Mouse (Mus musculus): Measurements from ENCODE around the gene Gnb1. TPM values are rescaled to one million over a fixed set of nuclear protein-coding genes. Genes with fewer than 3 reads are reported as not detected.

The Gnb1 gene
- polyA plus RNA-seq, 1 experiment from 2014 or later: 300 TPM

DNA sequence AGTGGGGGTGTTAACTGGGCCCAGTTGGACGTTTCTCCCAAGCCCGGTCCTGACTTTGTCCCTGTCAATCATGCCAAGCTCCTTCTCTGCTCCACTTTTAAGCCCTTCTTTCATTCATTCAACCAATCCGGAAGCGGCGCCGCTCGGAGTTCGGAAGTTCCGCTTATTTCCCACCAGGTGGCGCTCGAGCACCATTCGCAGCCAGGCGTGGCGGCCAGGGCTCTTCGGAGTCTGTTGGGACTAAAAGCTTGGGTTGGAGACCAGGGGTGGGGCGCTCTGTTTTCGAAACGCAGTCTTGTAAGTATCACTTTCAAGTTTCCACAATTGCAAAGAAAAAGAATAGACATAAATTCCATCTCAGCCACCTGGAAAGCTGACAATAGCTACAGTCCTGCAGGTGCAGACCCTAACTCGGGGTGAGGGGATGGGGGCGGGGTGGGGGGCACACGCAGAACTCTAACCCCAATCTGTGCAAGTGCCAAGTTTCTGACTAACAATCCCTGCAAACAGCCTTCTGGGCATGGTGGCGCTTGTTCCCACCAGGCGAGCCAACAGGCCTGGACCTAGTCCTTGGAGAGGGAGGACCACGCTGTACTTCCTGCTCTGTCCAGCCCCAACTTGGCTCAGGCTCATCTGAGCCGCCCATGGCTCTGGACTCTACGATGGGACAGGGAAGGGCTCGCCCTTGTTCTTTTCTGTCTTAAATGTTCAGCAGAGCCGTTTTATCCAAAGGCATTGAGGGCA is 9.6 kb upstream of the Gnb1 start:
- WGBS: 18% methylated on average over 28 of the region's 28 CpGs
- Histone ChIP-seq H3K9me3 (ENCODE audit: control insufficient read depth, low read length) (no peaks in the 10 kb centered on the region), H3K9ac (ENCODE audit: low read depth, low read length) (peak overlapping the region; percentile 53), H3K4me1 (ENCODE audit: control insufficient read depth, insufficient read depth, low read length) (peaks cover 18% of the 10 kb centered on the region), H3K4me3 (ENCODE audit: low read length) (peak overlapping the region; percentile 35), H3K27ac (ENCODE audit: low read length) (peak overlapping the region; percentile 36), H3K4me2 (ENCODE audit: low read depth, low read length) (peak overlapping the region; percentile 54), H3K27me3 (replicated peaks; ENCODE audit: control insufficient read depth, insufficient read depth, low read length) (no peaks in the 10 kb centered on the region), H3K36me3 (ENCODE audit: control insufficient read depth, insufficient read depth, low read length) (no peaks in the 10 kb centered on the region)
- ATAC-seq: peak; percentile 79

DNA sequence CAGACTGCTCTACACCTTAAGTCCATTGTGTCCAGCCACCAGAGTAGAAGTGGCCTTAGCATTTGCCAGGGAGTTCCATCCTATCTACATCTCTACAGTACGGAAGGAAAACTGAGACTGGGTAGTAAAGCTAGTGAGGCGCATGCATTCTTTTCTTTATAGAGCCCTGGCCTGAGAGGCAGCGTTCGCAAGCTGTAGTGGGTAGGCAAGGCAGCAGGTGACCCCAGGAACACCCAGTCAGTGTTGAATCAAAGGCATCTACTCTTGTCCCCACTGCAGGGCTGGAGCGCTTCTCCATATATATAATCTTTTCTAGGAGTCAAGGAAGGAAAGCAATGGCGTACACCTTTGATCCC is 9.1 kb upstream of the Gnb1 start:
- Histone ChIP-seq H3K27ac (ENCODE audit: low read length) (peak overlapping the region; percentile 36), H3K4me1 (ENCODE audit: control insufficient read depth, insufficient read depth, low read length) (peaks cover 22% of the 10 kb centered on the region), H3K4me3 (ENCODE audit: low read length) (peak overlapping the region; percentile 35; the same call in 1 of the 2 replicates), H3K4me2 (ENCODE audit: low read depth, low read length) (0 out of 2 replicates have a peak overlapping the region, but pooled peaks have one; percentile 54), H3K9ac (ENCODE audit: low read depth, low read length) (peak overlapping the region; percentile 53), H3K27me3 (replicated peaks; ENCODE audit: control insufficient read depth, insufficient read depth, low read length) (no peaks in the 10 kb centered on the region), H3K36me3 (ENCODE audit: control insufficient read depth, insufficient read depth, low read length) (no peaks in the 10 kb centered on the region), H3K9me3 (ENCODE audit: control insufficient read depth, low read length) (no peaks in the 10 kb centered on the region)
- ATAC-seq: no peak
- WGBS: 92% methylated on average over 6 of the region's 6 CpGs

DNA sequence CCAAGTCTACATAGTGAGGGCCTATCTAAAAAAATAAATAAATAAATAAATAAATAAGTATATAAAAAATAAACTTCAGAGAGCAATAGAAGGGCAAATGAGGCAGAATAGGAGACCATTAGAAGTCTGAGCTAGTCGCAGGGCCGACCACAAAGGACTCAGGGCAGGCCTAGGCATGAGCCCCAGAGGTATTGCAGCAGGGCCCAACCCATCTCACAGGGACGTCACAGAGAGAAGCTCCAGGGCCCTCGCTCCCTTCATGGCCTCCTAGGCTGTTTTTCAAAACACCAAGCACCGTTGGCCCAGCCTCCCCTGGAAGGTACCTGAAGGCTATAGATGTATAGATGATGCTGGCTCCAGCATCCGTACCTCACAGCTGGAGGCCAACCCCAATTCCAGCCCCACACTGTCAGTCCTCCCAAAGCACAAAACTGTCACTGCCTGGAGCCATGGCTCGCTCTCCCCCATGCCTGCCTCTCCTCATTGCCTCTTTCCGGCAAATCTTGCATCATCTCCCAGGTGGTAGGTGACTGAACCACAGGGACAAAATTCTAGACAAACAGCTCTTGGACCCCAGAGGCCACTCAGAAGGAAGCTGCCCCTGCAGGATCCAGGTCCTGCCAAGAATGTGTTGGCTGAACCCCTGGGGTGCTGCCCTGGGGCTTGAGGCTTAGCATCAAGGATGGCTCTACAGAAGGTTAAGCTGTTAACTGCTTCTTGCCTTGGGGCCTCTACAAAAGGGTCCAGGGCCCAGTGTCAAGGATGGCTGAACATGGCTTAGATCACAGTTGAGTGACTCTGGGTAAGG is 8.2 kb upstream of the Gnb1 start:
- 79% methylated on average over 8 of the region's 8 CpGs for WGBS
- no peaks in the 10 kb centered on the region for H3K36me3 ChIP-seq (ENCODE audit: control insufficient read depth, insufficient read depth, low read length)
- H3K27me3 ChIP-seq (replicated peaks; ENCODE audit: control insufficient read depth, insufficient read depth, low read length): no peaks in the 10 kb centered on the region
- no peak overlapping the region for H3K4me3 ChIP-seq (ENCODE audit: low read length)
- H3K9ac ChIP-seq (ENCODE audit: low read depth, low read length): no peak overlapping the region
- H3K27ac ChIP-seq (ENCODE audit: low read length): no peak overlapping the region
- ATAC-seq: no peak
- peaks cover 30% of the 10 kb centered on the region for H3K4me1 ChIP-seq (ENCODE audit: control insufficient read depth, insufficient read depth, low read length)
- H3K4me2 ChIP-seq (ENCODE audit: low read depth, low read length): no peak overlapping the region
- H3K9me3 ChIP-seq (ENCODE audit: control insufficient read depth, low read length): no peaks in the 10 kb centered on the region

DNA sequence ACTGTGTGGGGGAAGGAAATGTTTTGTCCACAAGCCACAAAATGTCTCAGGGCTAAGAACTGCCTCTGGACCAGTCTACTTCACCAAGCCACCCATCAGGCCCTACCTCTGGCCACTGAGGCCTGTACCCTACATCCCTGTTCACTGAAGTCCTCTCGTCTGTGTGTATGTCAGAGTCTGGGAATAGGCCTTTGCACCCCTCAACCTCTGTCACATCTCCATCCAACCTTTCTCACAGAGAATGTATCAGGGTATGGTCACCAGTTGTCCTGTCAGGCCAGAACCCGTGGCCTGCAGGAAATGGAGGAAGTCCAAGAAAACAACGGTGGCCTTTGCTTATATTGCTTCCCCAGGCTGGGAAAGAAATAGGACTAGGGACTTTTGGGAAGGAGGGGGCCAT is 5.6 kb upstream of the Gnb1 start:
- Histone ChIP-seq H3K36me3 (ENCODE audit: control insufficient read depth, insufficient read depth, low read length) (no peaks in the 10 kb centered on the region), H3K27ac (ENCODE audit: low read length) (peak overlapping the region; percentile 42; the same call in 1 of the 2 replicates), H3K4me3 (ENCODE audit: low read length) (no peak overlapping the region), H3K9ac (ENCODE audit: low read depth, low read length) (no peak overlapping the region), H3K27me3 (replicated peaks; ENCODE audit: control insufficient read depth, insufficient read depth, low read length) (no peaks in the 10 kb centered on the region), H3K4me1 (ENCODE audit: control insufficient read depth, insufficient read depth, low read length) (peaks cover 53% of the 10 kb centered on the region), H3K4me2 (ENCODE audit: low read depth, low read length) (no peak overlapping the region), H3K9me3 (ENCODE audit: control insufficient read depth, low read length) (no peaks in the 10 kb centered on the region)
- ATAC-seq: no peak
- 69% methylated on average over 3 of the region's 3 CpGs for WGBS

DNA sequence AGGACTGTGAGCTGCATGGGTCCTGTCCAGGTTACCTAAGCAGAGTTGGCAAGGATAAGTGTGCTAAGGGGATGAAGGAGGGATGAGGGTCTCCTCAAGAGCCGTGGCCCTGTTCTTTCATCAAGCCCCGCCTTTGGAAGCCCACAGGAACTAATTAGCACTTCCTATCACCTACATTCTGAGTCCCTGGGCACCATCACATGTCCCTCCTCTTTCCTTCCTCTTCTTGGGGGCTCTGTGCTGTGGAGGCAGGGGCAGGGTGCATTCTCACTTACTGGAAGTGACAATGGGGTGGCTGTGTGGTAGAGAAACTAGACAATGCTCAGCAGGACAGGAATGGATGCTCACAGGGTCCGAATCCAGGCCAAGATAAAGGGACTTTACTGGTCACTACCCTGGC is 3.4 kb upstream of the Gnb1 start:
- Histone ChIP-seq H3K4me2 (ENCODE audit: low read depth, low read length) (peak overlapping the region; percentile 34; the same call in 1 of the 2 replicates), H3K9me3 (ENCODE audit: control insufficient read depth, low read length) (no peaks in the 10 kb centered on the region), H3K9ac (ENCODE audit: low read depth, low read length) (peak overlapping the region; percentile 56), H3K4me3 (ENCODE audit: low read length) (no peak overlapping the region), H3K4me1 (ENCODE audit: control insufficient read depth, insufficient read depth, low read length) (peaks cover 49% of the 10 kb centered on the region), H3K27me3 (replicated peaks; ENCODE audit: control insufficient read depth, insufficient read depth, low read length) (no peaks in the 10 kb centered on the region), H3K36me3 (ENCODE audit: control insufficient read depth, insufficient read depth, low read length) (no peaks in the 10 kb centered on the region), H3K27ac (ENCODE audit: low read length) (peak overlapping the region; percentile 98)
- no peak for ATAC-seq
- 36% methylated on average over 3 of the region's 3 CpGs for WGBS

DNA sequence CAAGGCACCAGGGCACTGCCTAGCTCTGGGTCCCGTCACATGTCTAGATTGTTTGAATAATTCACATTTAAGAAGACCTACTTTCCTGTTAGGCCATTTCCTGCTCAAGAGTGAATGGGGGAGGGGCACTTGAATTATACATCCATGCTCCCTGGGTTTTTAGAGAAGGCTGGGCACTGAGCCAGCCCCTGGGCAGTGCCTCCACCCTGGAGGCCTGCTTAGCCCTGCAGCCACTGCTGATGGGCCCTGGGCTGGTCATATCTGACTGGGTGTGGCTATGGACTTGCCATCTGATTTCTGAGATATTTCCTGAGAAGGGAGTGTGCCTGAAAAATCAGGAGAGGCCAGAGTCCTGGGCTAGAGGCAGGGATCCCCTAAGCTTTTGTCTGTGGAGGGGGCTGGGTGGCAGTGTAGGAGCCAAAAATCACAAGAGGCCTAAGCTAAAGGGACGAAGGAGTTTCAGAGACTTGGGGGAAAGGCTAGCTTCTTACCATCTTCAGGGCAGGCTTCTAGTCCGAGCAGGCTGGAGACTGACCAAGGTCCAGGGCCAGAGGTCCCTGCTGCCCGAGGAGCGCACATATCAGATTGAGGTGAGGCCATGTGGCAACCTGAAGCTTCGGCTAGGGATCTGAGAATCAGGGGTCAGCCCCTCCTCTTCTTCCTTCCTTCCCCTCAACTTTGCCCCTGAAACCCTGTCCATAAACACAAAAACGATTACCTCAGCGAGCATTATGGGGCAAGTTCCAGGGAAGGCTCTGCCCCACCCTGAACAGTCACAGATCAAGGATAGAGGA is 2.7 kb upstream of the Gnb1 start:
- 33% methylated on average over 8 of the region's 8 CpGs for WGBS
- Histone ChIP-seq H3K4me1 (ENCODE audit: control insufficient read depth, insufficient read depth, low read length) (peaks cover 52% of the 10 kb centered on the region), H3K9me3 (ENCODE audit: control insufficient read depth, low read length) (no peaks in the 10 kb centered on the region), H3K4me3 (ENCODE audit: low read length) (no peak overlapping the region), H3K36me3 (ENCODE audit: control insufficient read depth, insufficient read depth, low read length) (no peaks in the 10 kb centered on the region), H3K27ac (ENCODE audit: low read length) (peak overlapping the region; percentile 98), H3K4me2 (ENCODE audit: low read depth, low read length) (peak overlapping the region; percentile 34), H3K27me3 (replicated peaks; ENCODE audit: control insufficient read depth, insufficient read depth, low read length) (no peaks in the 10 kb centered on the region), H3K9ac (ENCODE audit: low read depth, low read length) (peak overlapping the region; percentile 56)
- peak; percentile 91 for ATAC-seq

DNA sequence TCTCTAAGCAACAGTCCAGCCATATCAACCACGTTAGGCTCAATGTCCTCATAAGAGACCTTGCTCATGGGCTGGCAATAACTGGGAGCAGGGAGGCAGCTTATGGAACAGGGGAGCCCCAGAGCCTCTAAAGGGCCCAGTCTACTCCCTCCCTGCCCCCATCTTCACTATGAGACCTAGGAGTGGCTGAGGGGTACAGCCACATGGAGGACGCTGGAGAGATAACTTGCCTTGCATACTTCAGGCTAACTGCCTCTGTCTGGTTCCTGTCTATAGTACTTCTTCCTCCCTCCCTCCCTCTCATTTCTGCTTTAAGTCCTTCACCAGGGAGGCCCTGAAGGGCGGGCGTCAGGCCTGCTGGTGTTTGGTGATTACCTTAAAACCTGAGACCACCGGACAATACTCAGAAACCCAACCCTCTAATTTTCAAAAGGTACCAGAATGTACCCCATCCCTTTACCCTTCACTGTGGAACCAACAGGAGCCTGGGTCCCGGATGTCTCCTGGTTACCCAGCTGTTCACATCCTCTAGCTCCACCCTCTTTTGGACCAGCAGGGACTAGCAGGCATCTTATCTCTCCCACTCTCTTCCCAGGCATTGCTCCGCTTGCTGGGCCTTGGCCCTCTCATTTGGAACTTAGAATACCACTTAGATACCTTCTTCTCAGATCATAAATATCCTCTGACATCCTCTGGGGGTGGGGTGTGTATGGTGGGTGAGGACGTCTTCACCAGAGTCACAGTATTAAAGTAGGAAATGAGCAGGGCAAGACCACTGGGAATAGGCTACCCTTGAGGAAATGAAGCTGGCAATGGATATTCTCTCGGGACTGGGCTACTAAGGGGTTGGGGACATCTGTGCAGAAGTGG is 1.8 kb upstream of the Gnb1 start:
- Histone ChIP-seq H3K27ac (ENCODE audit: low read length) (peak overlapping the region; percentile 98), H3K9me3 (ENCODE audit: control insufficient read depth, low read length) (no peaks in the 10 kb centered on the region), H3K36me3 (ENCODE audit: control insufficient read depth, insufficient read depth, low read length) (no peaks in the 10 kb centered on the region), H3K9ac (ENCODE audit: low read depth, low read length) (peak overlapping the region; percentile 34; the same call in 1 of the 2 replicates), H3K4me2 (ENCODE audit: low read depth, low read length) (no peak overlapping the region), H3K4me3 (ENCODE audit: low read length) (no peak overlapping the region), H3K27me3 (replicated peaks; ENCODE audit: control insufficient read depth, insufficient read depth, low read length) (no peaks in the 10 kb centered on the region), H3K4me1 (ENCODE audit: control insufficient read depth, insufficient read depth, low read length) (peaks cover 60% of the 10 kb centered on the region)
- 71% methylated on average over 9 of the region's 9 CpGs for WGBS
- no peak for ATAC-seq

DNA sequence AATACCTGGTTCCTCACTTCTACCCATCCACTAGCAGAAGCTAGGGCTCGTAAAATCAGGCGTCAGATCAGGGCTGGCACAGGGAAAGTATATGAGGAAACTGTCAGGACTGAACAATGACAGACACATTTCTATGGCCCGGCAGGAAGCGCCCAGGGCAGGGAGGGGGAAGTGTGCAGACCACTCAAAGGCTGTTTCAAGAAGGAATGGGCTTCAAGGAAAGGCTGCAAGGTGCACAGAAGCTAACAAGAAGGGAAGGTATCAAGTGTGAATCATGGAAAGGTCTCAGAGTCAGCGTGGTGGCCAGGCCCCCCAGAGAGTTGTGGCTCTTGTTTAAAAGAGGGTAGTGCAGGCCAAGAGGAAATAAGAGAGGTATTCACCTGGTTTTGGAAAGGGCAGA is 705 bp upstream of the Gnb1 start:
- H3K4me2 ChIP-seq (ENCODE audit: low read depth, low read length): peak overlapping the region; percentile 78
- H3K27me3 ChIP-seq (replicated peaks; ENCODE audit: control insufficient read depth, insufficient read depth, low read length): no peaks in the 10 kb centered on the region
- peak overlapping the region; percentile 72 for H3K27ac ChIP-seq (ENCODE audit: low read length)
- WGBS: 16% methylated on average over 5 of the region's 5 CpGs
- peak overlapping the region; percentile 100 for H3K9ac ChIP-seq (ENCODE audit: low read depth, low read length)
- peak overlapping the region; percentile 99 for H3K4me3 ChIP-seq (ENCODE audit: low read length)
- H3K36me3 ChIP-seq (ENCODE audit: control insufficient read depth, insufficient read depth, low read length): no peaks in the 10 kb centered on the region
- H3K9me3 ChIP-seq (ENCODE audit: control insufficient read depth, low read length): no peaks in the 10 kb centered on the region
- ATAC-seq: no peak
- H3K4me1 ChIP-seq (ENCODE audit: control insufficient read depth, insufficient read depth, low read length): peaks cover 59% of the 10 kb centered on the region
